Mouse (Mus musculus): ENCODE measurements at regions not wholly inside any gene's neighbourhood (a gene's known extent, or its start where the extent isn't known, plus 50 kb on each side); places are given as distances from the start of the nearest gene placed in this dataset.

DNA sequence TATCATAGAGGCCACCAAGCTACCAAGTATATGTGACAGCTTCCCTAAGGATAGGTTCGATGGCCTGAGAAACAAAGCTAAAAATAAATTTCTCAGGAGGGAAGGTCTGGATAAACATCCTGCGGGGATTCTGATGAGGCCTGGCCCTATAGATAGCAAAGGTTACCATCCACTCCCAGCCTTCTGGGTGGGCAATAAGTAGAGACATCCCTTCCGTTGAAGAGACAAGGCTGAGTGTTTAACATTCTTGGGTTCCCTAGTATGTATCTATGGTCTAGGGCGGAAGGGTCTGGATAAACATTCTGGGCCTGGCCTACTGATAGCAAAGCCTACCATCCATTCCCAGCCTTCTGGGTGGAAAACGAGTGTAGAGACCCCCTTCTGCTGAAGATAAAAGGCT is 180.5 kb upstream of the Dlk1 start:
- no peak overlapping the region for H3K27ac ChIP-seq (replicated peaks)
- no peak overlapping the region for H3K4me3 ChIP-seq
- H3K9ac ChIP-seq = no peak overlapping the region
- no peak overlapping the region for H3K4me2 ChIP-seq
- no peak for ATAC-seq (ENCODE audit: low read depth)
- WGBS = 77% methylated on average over 5 of the region's 5 CpGs
- no peaks in the 10 kb centered on the region for H3K9me3 ChIP-seq
- H3K27me3 ChIP-seq = no peaks in the 10 kb centered on the region
- H3K4me1 ChIP-seq (replicated peaks) = no peaks in the 10 kb centered on the region
- no peaks in the 10 kb centered on the region for H3K36me3 ChIP-seq

DNA sequence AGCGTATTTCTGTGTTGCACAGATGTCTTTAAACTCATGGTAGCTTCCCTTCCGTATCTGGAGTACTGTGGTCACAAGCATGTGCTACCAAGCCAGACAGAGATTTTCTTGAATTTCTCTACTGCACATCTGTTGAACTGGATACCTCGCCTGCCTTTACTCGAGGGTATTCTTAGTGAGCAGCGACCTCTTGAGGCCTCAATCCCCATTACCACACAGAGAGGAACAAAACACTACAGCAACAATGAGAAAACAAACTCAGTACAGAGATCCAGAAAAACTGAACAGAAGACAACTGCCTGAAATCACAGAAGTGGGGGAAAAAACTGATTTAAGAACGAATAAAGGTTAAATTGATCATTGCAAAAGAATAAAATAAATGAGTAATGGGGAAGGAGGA is 137.8 kb upstream of the Dlk1 start:
- Histone ChIP-seq H3K4me1 (replicated peaks) (no peaks in the 10 kb centered on the region), H3K4me3 (no peak overlapping the region), H3K9me3 (0 out of 2 replicates have a peak, but pooled peaks cover 7% of the 10 kb centered on the region), H3K27me3 (no peaks in the 10 kb centered on the region), H3K27ac (replicated peaks) (no peak overlapping the region), H3K4me2 (no peak overlapping the region), H3K36me3 (no peaks in the 10 kb centered on the region), H3K9ac (no peak overlapping the region)
- WGBS = 30% methylated on average over 6 of the region's 6 CpGs
- no peak for ATAC-seq (ENCODE audit: low read depth)

DNA sequence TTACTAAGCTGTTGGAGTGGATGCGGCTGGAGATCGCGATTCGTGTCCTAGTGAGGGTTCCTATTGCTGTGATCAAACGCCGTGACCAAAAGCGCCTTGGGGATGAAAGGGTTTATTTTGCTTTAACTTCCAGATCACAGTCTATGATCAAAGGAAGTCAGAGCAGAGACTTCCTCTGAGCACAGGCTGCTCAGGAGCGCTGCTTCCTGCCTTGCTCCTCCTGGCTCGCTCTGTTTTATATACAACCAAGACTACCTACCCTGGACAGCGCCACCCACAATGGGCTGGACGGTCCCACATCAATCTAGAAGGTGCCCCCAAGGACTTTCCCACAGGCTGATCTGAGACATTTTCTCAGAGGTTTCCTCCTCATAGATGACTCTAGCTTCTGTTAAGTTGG is 126.6 kb upstream of the Dlk1 start:
- Histone ChIP-seq H3K27me3 (no peaks in the 10 kb centered on the region), H3K9me3 (no peaks in the 10 kb centered on the region), H3K9ac (no peak overlapping the region), H3K4me1 (replicated peaks) (no peaks in the 10 kb centered on the region), H3K4me3 (no peak overlapping the region), H3K4me2 (no peak overlapping the region), H3K27ac (replicated peaks) (no peak overlapping the region), H3K36me3 (no peaks in the 10 kb centered on the region)
- 70% methylated on average over 11 of the region's 11 CpGs for WGBS
- no peak for ATAC-seq (ENCODE audit: low read depth)

GRCm38 (mm10) chr12:109371327-109371726 is 81.3 kb upstream of the Dlk1 start:
- H3K4me3 ChIP-seq = no peak overlapping the region
- no peak overlapping the region for H3K4me2 ChIP-seq
- H3K9ac ChIP-seq = no peak overlapping the region
- no peaks in the 10 kb centered on the region for H3K36me3 ChIP-seq
- no peaks in the 10 kb centered on the region for H3K9me3 ChIP-seq
- H3K27ac ChIP-seq (replicated peaks) = no peak overlapping the region
- H3K4me1 ChIP-seq (replicated peaks) = no peaks in the 10 kb centered on the region
- 84% methylated on average over 2 of the region's 2 CpGs for WGBS
- no peaks in the 10 kb centered on the region for H3K27me3 ChIP-seq
- ATAC-seq (ENCODE audit: low read depth) = no peak

DNA sequence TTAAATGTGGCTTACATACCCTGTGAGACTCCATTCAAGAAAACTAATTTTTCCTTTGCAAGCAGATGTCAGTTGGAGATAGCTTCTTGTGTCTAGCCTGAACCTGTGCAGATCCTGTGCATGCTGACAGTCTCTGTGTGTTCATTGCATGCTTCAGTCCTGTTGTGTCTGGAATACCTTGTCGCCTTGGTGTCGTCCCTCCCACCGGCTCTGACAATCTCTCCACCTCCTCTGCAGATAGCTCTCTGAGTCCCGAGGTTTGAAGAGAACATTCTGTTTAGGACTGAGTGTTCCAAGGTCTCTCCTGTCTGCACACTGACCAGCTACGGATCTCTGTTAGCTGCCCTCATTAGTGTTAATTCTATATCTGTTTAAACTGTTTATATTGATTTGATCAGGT is 66.8 kb upstream of the Dlk1 start:
- peaks cover 5% of the 10 kb centered on the region; the same call in 1 of the 2 replicates for H3K4me1 ChIP-seq (replicated peaks)
- H3K27me3 ChIP-seq = no peaks in the 10 kb centered on the region
- WGBS = 86% methylated on average over 5 of the region's 5 CpGs
- ATAC-seq (ENCODE audit: low read depth) = no peak
- no peak overlapping the region for H3K4me2 ChIP-seq
- no peaks in the 10 kb centered on the region for H3K36me3 ChIP-seq
- no peak overlapping the region for H3K4me3 ChIP-seq
- no peaks in the 10 kb centered on the region for H3K9me3 ChIP-seq
- H3K27ac ChIP-seq (replicated peaks) = no peak overlapping the region
- H3K9ac ChIP-seq = no peak overlapping the region

DNA sequence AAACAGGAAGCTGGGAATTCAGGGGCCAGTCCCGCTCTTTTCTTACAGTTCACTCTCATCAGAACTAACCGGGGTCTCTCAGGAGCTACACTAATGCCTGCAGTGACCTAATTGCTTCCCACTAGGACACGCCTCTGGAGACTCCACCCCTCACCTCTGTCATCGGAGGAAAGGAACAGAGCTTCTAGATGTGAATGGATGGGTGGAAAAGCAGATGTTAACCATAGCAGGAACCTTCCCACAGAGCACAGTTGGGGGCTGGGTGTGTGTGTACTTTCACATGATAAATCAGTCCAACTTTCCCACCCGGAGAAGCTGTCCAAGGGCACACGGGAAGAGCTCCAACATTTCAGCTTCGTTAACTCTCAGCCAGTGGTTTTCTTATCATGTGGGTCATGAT is 63.8 kb upstream of the Dlk1 start:
- H3K4me1 ChIP-seq (replicated peaks) = peaks cover 14% of the 10 kb centered on the region
- H3K9me3 ChIP-seq = no peaks in the 10 kb centered on the region
- 40% methylated on average over 7 of the region's 7 CpGs for WGBS
- H3K4me3 ChIP-seq = no peak overlapping the region
- H3K27me3 ChIP-seq = peaks cover 6% of the 10 kb centered on the region; the same call in 1 of the 2 replicates
- no peaks in the 10 kb centered on the region for H3K36me3 ChIP-seq
- H3K9ac ChIP-seq = no peak overlapping the region
- no peak for ATAC-seq (ENCODE audit: low read depth)
- no peak overlapping the region for H3K4me2 ChIP-seq
- H3K27ac ChIP-seq (replicated peaks) = no peak overlapping the region

- ATAC-seq (ENCODE audit: low read depth) = no peak
- no peak overlapping the region for H3K27ac ChIP-seq (replicated peaks)
- H3K4me2 ChIP-seq = no peak overlapping the region
- H3K9me3 ChIP-seq = no peaks in the 10 kb centered on the region
- no peak overlapping the region for H3K9ac ChIP-seq
- WGBS = 95% methylated on average over 12 of the region's 12 CpGs
- peaks cover 6% of the 10 kb centered on the region; the same call in 1 of the 2 replicates for H3K27me3 ChIP-seq
- H3K4me1 ChIP-seq (replicated peaks) = peaks cover 26% of the 10 kb centered on the region
- no peaks in the 10 kb centered on the region for H3K36me3 ChIP-seq
- no peak overlapping the region for H3K4me3 ChIP-seq
Measured at GRCm38 (mm10) chr12:109390388-109390920, 62.2 kb upstream of the Dlk1 start.

DNA sequence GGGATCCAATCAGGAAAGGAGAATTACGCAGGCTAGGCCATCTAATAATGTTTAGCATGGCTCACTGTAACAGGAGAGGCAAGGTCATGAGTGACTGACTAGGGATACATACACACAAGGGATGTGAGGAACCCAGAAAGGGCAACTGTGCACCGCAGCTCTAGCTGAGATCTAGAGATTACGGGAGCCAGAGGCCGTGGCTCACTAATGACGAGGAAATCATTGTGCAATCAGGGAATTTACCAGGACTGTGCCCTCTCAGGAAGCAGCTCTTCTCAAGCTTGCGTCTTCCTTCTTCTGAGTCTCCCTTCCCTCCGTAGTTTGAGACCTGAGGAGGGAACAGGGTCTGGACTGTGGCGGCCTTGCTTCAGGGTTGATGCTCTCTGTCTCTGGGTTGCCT is 61.6 kb upstream of the Dlk1 start:
- Histone ChIP-seq H3K4me1 (replicated peaks) (peaks cover 26% of the 10 kb centered on the region), H3K9me3 (no peaks in the 10 kb centered on the region), H3K4me2 (no peak overlapping the region), H3K4me3 (no peak overlapping the region), H3K36me3 (no peaks in the 10 kb centered on the region), H3K9ac (no peak overlapping the region), H3K27me3 (peaks cover 6% of the 10 kb centered on the region; the same call in 1 of the 2 replicates), H3K27ac (replicated peaks) (no peak overlapping the region)
- WGBS = 91% methylated on average over 8 of the region's 8 CpGs
- no peak for ATAC-seq (ENCODE audit: low read depth)

DNA sequence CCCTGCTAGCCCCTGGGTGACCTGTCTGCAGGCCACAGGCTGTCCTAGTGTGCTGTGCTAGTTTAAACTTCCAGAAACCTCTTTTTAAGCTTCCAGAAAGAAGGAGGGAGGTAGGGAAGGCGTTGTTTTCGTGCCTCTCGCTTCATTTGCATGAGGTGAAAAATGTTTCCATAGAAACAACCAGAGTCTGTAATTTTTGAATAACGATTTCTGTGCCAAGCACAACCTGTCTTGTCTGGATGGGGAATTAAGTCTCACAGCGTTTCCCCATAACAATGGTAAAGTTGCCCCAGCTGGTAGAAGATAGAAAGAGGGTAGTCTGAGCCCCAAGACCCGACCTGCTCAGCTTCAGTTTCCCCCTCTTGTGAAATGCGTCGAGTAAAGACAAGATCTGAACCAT is 59.3 kb upstream of the Dlk1 start:
- Histone ChIP-seq H3K9me3 (no peaks in the 10 kb centered on the region), H3K4me2 (0 out of 2 replicates have a peak overlapping the region, but pooled peaks have one; percentile 21), H3K9ac (no peak overlapping the region), H3K4me1 (replicated peaks) (peaks cover 41% of the 10 kb centered on the region), H3K4me3 (no peak overlapping the region), H3K27me3 (peaks cover 6% of the 10 kb centered on the region; the same call in 1 of the 2 replicates), H3K36me3 (no peaks in the 10 kb centered on the region), H3K27ac (replicated peaks) (no peak overlapping the region)
- 40% methylated on average over 8 of the region's 8 CpGs for WGBS
- ATAC-seq (ENCODE audit: low read depth) = no peak

DNA sequence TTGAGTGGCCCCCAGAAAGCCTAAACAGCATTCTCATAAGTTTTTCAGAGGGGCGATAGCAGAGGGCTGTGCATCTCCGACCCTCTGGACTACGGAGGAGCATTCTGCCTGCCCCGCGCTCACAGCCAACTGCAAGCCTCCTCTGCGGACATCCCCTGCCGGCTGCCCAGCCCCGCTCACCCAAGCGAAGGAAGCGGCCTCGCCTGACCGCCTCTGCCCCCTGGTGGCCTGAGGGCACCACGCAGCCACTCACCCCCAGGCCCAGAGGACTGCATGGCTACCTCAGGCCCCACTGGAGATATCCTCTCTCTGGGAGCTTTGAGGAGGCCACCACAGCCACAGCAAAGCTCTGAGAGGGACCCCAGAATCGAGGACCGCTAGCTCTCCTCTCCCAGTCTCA is 58.8 kb upstream of the Dlk1 start:
- Histone ChIP-seq H3K36me3 (no peaks in the 10 kb centered on the region), H3K4me2 (0 out of 2 replicates have a peak overlapping the region, but pooled peaks have one; percentile 21), H3K27ac (replicated peaks) (peak overlapping the region; percentile 82), H3K4me1 (replicated peaks) (peaks cover 42% of the 10 kb centered on the region), H3K9ac (peak overlapping the region; percentile 36; the same call in 1 of the 2 replicates), H3K4me3 (no peak overlapping the region), H3K27me3 (peaks cover 6% of the 10 kb centered on the region; the same call in 1 of the 2 replicates), H3K9me3 (no peaks in the 10 kb centered on the region)
- whole genome bisulfite sequencing = 3% methylated on average over 15 of the region's 15 CpGs
- ATAC-seq (ENCODE audit: low read depth) = no peak; the same call in 1 of the 2 replicates

DNA sequence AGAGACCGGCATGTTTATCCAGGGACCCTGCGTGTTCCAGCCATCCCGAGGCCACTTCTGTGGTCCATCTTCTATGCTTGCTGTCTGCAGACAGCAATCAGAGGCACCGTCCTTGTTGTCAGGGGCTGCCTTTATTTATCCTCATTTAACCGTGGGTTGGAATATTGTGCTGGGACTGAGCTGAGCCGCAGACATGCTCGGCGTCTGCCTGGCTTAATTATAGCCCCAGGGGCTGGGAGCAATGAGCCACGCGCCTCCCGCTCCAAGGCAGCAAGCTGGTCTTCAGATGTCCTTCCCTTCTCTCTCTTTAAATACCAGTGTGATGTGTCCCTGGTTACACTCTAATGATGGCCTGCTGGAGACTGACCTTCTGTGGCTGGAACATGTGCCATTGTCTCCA is 58.2 kb upstream of the Dlk1 start:
- Histone ChIP-seq H3K9ac (peak overlapping the region; percentile 36; the same call in 1 of the 2 replicates), H3K4me1 (replicated peaks) (peaks cover 46% of the 10 kb centered on the region), H3K4me3 (no peak overlapping the region), H3K27me3 (peaks cover 6% of the 10 kb centered on the region; the same call in 1 of the 2 replicates), H3K9me3 (no peaks in the 10 kb centered on the region), H3K27ac (replicated peaks) (peak overlapping the region; percentile 82), H3K4me2 (no peak overlapping the region), H3K36me3 (no peaks in the 10 kb centered on the region)
- ATAC-seq (ENCODE audit: low read depth) = peak; percentile 33; the same call in 1 of the 2 replicates
- WGBS = 20% methylated on average over 11 of the region's 11 CpGs

GRCm38 (mm10) chr12:109396614-109397013 is 56.0 kb upstream of the Dlk1 start:
- H3K4me3 ChIP-seq = no peak overlapping the region
- 85% methylated on average over 6 of the region's 6 CpGs for WGBS
- no peak for ATAC-seq (ENCODE audit: low read depth)
- no peak overlapping the region for H3K4me2 ChIP-seq
- no peak overlapping the region for H3K27ac ChIP-seq (replicated peaks)
- H3K36me3 ChIP-seq = no peaks in the 10 kb centered on the region
- peaks cover 6% of the 10 kb centered on the region; the same call in 1 of the 2 replicates for H3K27me3 ChIP-seq
- H3K9me3 ChIP-seq = no peaks in the 10 kb centered on the region
- H3K4me1 ChIP-seq (replicated peaks) = peaks cover 65% of the 10 kb centered on the region
- no peak overlapping the region for H3K9ac ChIP-seq
